Mouse (Mus musculus) frontal cortex, postnatal 25 days (tissue): Measurements from ENCODE around the gene Gm5725.
"Not testable (repeated sequence)": the region's sequence is repeated elsewhere in the genome, so short reads cannot be mapped to it uniquely, and the experiment has no call there.

ENCODE experiments used
- DNase-seq, 2 experiments: peaks; one replicate each; pipeline ENCODE4 v3.0.0; 2022; ENCODE audit warnings: low spot score in 2 of 2

Gm5725 gene

GRCm38 (mm10) chr7:21844167-21844566, at the start of gene Gm5725:
TSS of gene Gm5725 (minus strand) at chr7:21844267.
- not testable (repeated sequence) for DNase-seq

- not testable (repeated sequence) for DNase-seq
These were observed 12.0 kb downstream of the Gm5725 start, which contains the start of gene Vmn1r135 for GRCm38 (mm10) chr7:21832051-21832450. TSS of gene Vmn1r135 (plus strand) at chr7:21832351.

DNA sequence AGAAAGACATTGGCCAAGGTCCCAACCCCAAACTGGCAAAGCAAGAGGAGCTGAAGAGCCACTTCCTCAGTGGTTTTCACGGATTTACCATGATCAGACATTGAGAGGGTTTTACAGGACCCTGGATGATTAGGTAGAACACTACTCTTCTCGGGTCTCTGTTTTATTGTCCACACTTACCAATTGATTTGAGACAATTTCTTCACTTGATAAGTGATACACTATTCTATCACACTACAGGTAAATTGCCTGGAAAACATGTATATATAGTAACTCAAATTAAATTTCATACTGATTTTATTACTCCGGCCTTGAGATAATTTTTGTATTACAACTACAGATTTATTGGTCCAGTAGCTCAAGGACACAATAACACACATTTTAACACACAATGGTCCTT, 47.4 kb downstream of the Gm5725 start, which contains the start of gene Gm4177:
Gene Gm4177, minus strand, starts transcription at position 101 of the 400 bp plus-strand sequence.
- DNase-seq = not testable (repeated sequence)
